Mouse (Mus musculus) embryonic fibroblast, embryonic 13.5 days (primary cell): Measurements from ENCODE around the gene Trpm3.

ENCODE experiments used
- CTCF ChIP-seq: IDR thresholded peaks from 2 replicates; pipeline ENCODE4 v1.5.1; 2011; ENCODE audit warnings: mild to moderate bottlenecking, control low read depth, low read length, moderate library complexity, borderline replicate concordance; ENCODE audit not compliant: insufficient read depth
- POLR2A ChIP-seq: IDR thresholded peaks from 2 replicates; pipeline ENCODE4 v1.6.1; 2011; ENCODE audit warnings: low read depth, mild to moderate bottlenecking, control low read depth, low read length, moderate library complexity

GRCm38 (mm10) chr19:22901892-22902291 is 763.0 kb downstream of the Trpm3 start:
- TF ChIP-seq POLR2A, result no peak
- TF ChIP-seq CTCF, result no peak
